Comparison of ENCODE assay signal across 13 mouse cellular contexts in genomic region chr5:28157781-28158180, GRCm38 (mm10). TPM values are rescaled to one million over a fixed set of nuclear protein-coding genes. Genes with fewer than 3 reads are reported as not detected.
A peak's percentile ranks its signal among the peaks of the same experiment; 100 is the strongest.
DNase-seq lines count a peak whose midpoint lies in the region; ATAC-seq and TF ChIP-seq lines count a peak whose summit lies in the region.
"Had no signal": no experiment of that assay in that cellular context is flagged by ENCODE, and none has a peak within 500 bp of the region (broad histone marks: within the 10 kb centered on the region; RNA-seq: fewer than 3 reads in every experiment).

No protein-coding gene starts in this region.

- TF ChIP-seq POLR2A in kidney, adult 2 months (IDR thresholded peaks at IDR 0.05; ENCODE audit: low read depth, low read length): no peak

- H3K36me3 ChIP-seq in kidney, embryonic 15.5 days: no peaks in the 10 kb centered on the region
- H3K36me3 ChIP-seq in kidney, adult 2 months (ENCODE audit: control insufficient read depth, insufficient read depth, low read length): no peaks in the 10 kb centered on the region
- H3K36me3 ChIP-seq in limb, embryonic 10.5 days: no peaks in the 10 kb centered on the region
- H3K36me3 ChIP-seq in neural tube, embryonic 12.5 days: no peaks in the 10 kb centered on the region
- H3K36me3 ChIP-seq in lung, postnatal 0 days (ENCODE audit: insufficient read depth, low read length): no peaks in the 10 kb centered on the region
- H3K36me3 ChIP-seq: liver, embryonic 15.5 days; stomach, embryonic 15.5 days had no signal

- peaks cover 96% of the 10 kb centered on the region for H3K27me3 ChIP-seq in kidney, embryonic 15.5 days
- H3K27me3 ChIP-seq in kidney, adult 2 months (replicated peaks; ENCODE audit: control insufficient read depth, insufficient read depth, low read length): peaks cover 8% of the 10 kb centered on the region
- H3K27me3 ChIP-seq in limb, embryonic 10.5 days (ENCODE audit: low read depth, poor library complexity, severe bottlenecking): peaks cover 97% of the 10 kb centered on the region
- peaks cover 85% of the 10 kb centered on the region for H3K27me3 ChIP-seq in neural tube, embryonic 12.5 days (replicated peaks)
- H3K27me3 ChIP-seq in lung, postnatal 0 days (replicated peaks; ENCODE audit: insufficient read depth, low read length): peaks cover 59% of the 10 kb centered on the region

- ATAC-seq in kidney, embryonic 15.5 days (replicated peaks; ENCODE audit: low FRiP score): no peak
- ATAC-seq in neural tube, embryonic 12.5 days (ENCODE audit: low FRiP score, low read depth): no peak
- ATAC-seq in lung, postnatal 0 days: no peak

- DNase-seq in embryo, embryonic 9.5 days (ENCODE audit: extremely low spot score): peak; percentile 12
- DNase-seq in embryo, embryonic 10 days (ENCODE audit: low spot score): no peak
- DNase-seq in kidney, adult 2 months: no peak
- no peak for DNase-seq in limb, embryonic 10.5 days (ENCODE audit: low spot score)
- no peak for DNase-seq in cerebellum, postnatal 10 days
- DNase-seq in lung, postnatal 0 days (ENCODE audit: low spot score): no peak
- DNase-seq: kidney, adult 11 months; right cerebral cortex, postnatal 25 days had no signal

- H3K4me2 ChIP-seq in kidney, embryonic 15.5 days: peak overlapping the region; percentile 48
- H3K4me2 ChIP-seq in neural tube, embryonic 12.5 days (replicated peaks): peak overlapping the region; percentile 18
- H3K4me2 ChIP-seq in lung, postnatal 0 days (replicated peaks; ENCODE audit: low read depth, low read length): no peak overlapping the region
- H3K4me2 ChIP-seq: liver, embryonic 15.5 days had no signal

- H3K4me1 ChIP-seq in kidney, embryonic 15.5 days: peaks cover 34% of the 10 kb centered on the region
- H3K4me1 ChIP-seq in kidney, adult 2 months (ENCODE audit: control insufficient read depth, insufficient read depth, low read length): no peaks in the 10 kb centered on the region
- peaks cover 27% of the 10 kb centered on the region for H3K4me1 ChIP-seq in limb, embryonic 10.5 days
- H3K4me1 ChIP-seq in neural tube, embryonic 12.5 days: peaks cover 4% of the 10 kb centered on the region; the same call in 1 of the 2 replicates
- no peaks in the 10 kb centered on the region for H3K4me1 ChIP-seq in lung, postnatal 0 days (ENCODE audit: insufficient read depth, low read depth, low read length)
- H3K4me1 ChIP-seq: liver, embryonic 15.5 days had no signal

- H3K4me3 ChIP-seq in kidney, embryonic 15.5 days (replicated peaks): 0 out of 2 replicates have a peak overlapping the region, but pooled peaks have one; percentile 19
- H3K4me3 ChIP-seq in kidney, adult 2 months (ENCODE audit: insufficient read depth, low read depth, low read length): no peak overlapping the region
- H3K4me3 ChIP-seq in limb, embryonic 10.5 days: peak overlapping the region; percentile 37
- H3K4me3 ChIP-seq in neural tube, embryonic 12.5 days: no peak overlapping the region
- no peak overlapping the region for H3K4me3 ChIP-seq in lung, postnatal 0 days (ENCODE audit: low read depth, low read length)
- H3K4me3 ChIP-seq: liver, embryonic 15.5 days; stomach, embryonic 15.5 days had no signal

- no peak for TF ChIP-seq EP300 in lung, postnatal 0 days (IDR thresholded peaks at IDR 0.05)

- no peak for TF ChIP-seq CTCF in kidney, adult 2 months (conservative IDR thresholded peaks at IDR 0.05; ENCODE audit: insufficient read depth, insufficient read length, low read depth, low read length)
- no peak for TF ChIP-seq CTCF in lung, postnatal 0 days (IDR thresholded peaks at IDR 0.05)

- H3K9ac ChIP-seq in kidney, embryonic 15.5 days: no peak overlapping the region
- H3K9ac ChIP-seq in neural tube, embryonic 12.5 days: no peak overlapping the region
- H3K9ac ChIP-seq in lung, postnatal 0 days (replicated peaks; ENCODE audit: low read depth): no peak overlapping the region
- H3K9ac ChIP-seq: liver, embryonic 15.5 days; stomach, embryonic 15.5 days had no signal

- no peaks in the 10 kb centered on the region for H3K9me3 ChIP-seq in kidney, embryonic 15.5 days (replicated peaks)
- H3K9me3 ChIP-seq in limb, embryonic 10.5 days (replicated peaks): no peaks in the 10 kb centered on the region
- no peaks in the 10 kb centered on the region for H3K9me3 ChIP-seq in neural tube, embryonic 12.5 days
- H3K9me3 ChIP-seq in lung, postnatal 0 days (ENCODE audit: low read length): no peaks in the 10 kb centered on the region
- H3K9me3 ChIP-seq: liver, embryonic 15.5 days; stomach, embryonic 15.5 days had no signal

- WGBS in kidney, embryonic 15.5 days: under 1% methylated on average over 17 of the region's 17 CpGs
- WGBS in kidney, adult 2 months: 3% methylated on average over 17 of the region's 17 CpGs
- 0% methylated on average over 17 of the region's 17 CpGs for WGBS in limb, embryonic 10.5 days
- WGBS in neural tube, embryonic 12.5 days: under 1% methylated on average over 17 of the region's 17 CpGs
- 3% methylated on average over 17 of the region's 17 CpGs for WGBS in lung, postnatal 0 days

- H3K27ac ChIP-seq in kidney, embryonic 15.5 days: no peak overlapping the region
- no peak overlapping the region for H3K27ac ChIP-seq in kidney, adult 2 months (ENCODE audit: insufficient read depth, low read depth, low read length)
- no peak overlapping the region for H3K27ac ChIP-seq in limb, embryonic 10.5 days
- H3K27ac ChIP-seq in neural tube, embryonic 12.5 days: no peak overlapping the region
- no peak overlapping the region for H3K27ac ChIP-seq in lung, postnatal 0 days (ENCODE audit: low read length)
- H3K27ac ChIP-seq: liver, embryonic 15.5 days; stomach, embryonic 15.5 days had no signal

RNA-seq across cellular contexts. Expression of gene En2, which starts 7.7 kb away (rescaled TPM):
- polyA plus RNA-seq in kidney, embryonic 15.5 days (2015; fragmentation: Nextera tagmentation; extraction: Ambion mirVana): 0.09 and 0.15 TPM in 2 replicates
- 0.09 and 0.15 TPM in 2 replicates for polyA plus RNA-seq in kidney, adult 2 months (2012; rRNA removed)
- not detected in 2 replicates for polyA plus RNA-seq in limb, embryonic 10.5 days (2016; fragmentation: Nextera tagmentation; extraction: Ambion mirVana)
- 0.05 TPM in 1 of 2 replicates, not detected in the other for polyA plus RNA-seq in neural tube, embryonic 12.5 days (2016; fragmentation: Nextera tagmentation; extraction: Ambion mirVana)
- polyA plus RNA-seq in lung, postnatal 0 days (2015; fragmentation: Nextera tagmentation; extraction: Ambion mirVana): not detected in 2 replicates
- polyA plus RNA-seq: gonadal fat pad, adult 2 months; liver, embryonic 15.5 days; stomach, embryonic 15.5 days had no signal

Comparison
In these comparisons a context has a peak if more than half of its experiments do, and no peak if none do; other contexts are left out.
1. H3K4me3 ChIP-seq: peak in kidney, embryonic 15.5 days (single experiment) and limb, embryonic 10.5 days (single experiment); none in kidney, adult 2 months (single experiment), neural tube, embryonic 12.5 days (single experiment) and lung, postnatal 0 days (single experiment).